Mouse (Mus musculus) cerebellum, adult 9-10 months (tissue): ENCODE results near the gene Nosip.
A peak's percentile ranks its signal among the peaks of the same experiment; 100 is the strongest.

Experiments used
- DNase-seq: peaks from one replicate; pipeline ENCODE4 v3.0.0; 2022

Gene Nosip

GRCm38 (mm10) chr7:45119780-45120709 is 57.8 kb downstream of the Nosip start:
- no peak for DNase-seq

GRCm38 (mm10) chr7:45121404-45121803 is 59.2 kb downstream of the Nosip start:
- DNase-seq = no peak

GRCm38 (mm10) chr7:45121966-45122365 is 59.7 kb downstream of the Nosip start:
- no peak for DNase-seq

- DNase-seq = peak; percentile 44
These were observed 60.4 kb downstream of the Nosip start for GRCm38 (mm10) chr7:45122561-45123185.

GRCm38 (mm10) chr7:45123186-45123570 is 60.9 kb downstream of the Nosip start:
- DNase-seq = no peak

GRCm38 (mm10) chr7:45124224-45125143 is 62.3 kb downstream of the Nosip start, which contains the start of gene Rps11:
Gene Rps11, minus strand, starts transcription at chr7:45124439.
- DNase-seq = peak; percentile 99

GRCm38 (mm10) chr7:45125144-45125600 is 62.9 kb downstream of the Nosip start:
- no peak for DNase-seq

GRCm38 (mm10) chr7:45125649-45126048 is 63.4 kb downstream of the Nosip start:
- peak; percentile 43 for DNase-seq

GRCm38 (mm10) chr7:45126147-45126843 is 64.1 kb downstream of the Nosip start:
- DNase-seq = peak; percentile 55

GRCm38 (mm10) chr7:45126844-45127699 is 64.8 kb downstream of the Nosip start:
- DNase-seq = peak; percentile 51
